Mouse (Mus musculus) splenic B cell, adult 2 months (primary cell): ENCODE results near the gene Ppm1b.

Source experiments
- DNase-seq: peaks from one replicate; pipeline ENCODE4 v3.0.0-alpha.2; 2011; ENCODE audit warnings: low read depth, low spot score
- H3K27me3 ChIP-seq: 2 replicates; pipeline ENCODE4 v1.6.1; 2012; ENCODE audit warnings: mild to moderate bottlenecking, low read length, moderate library complexity, mixed read lengths; ENCODE audit not compliant: control insufficient read depth, poor library complexity, insufficient read depth, severe bottlenecking
- H3K36me3 ChIP-seq: 2 replicates; pipeline ENCODE4 v1.6.1; 2012; ENCODE audit warnings: mild to moderate bottlenecking, low read length, moderate library complexity, mixed read lengths; ENCODE audit not compliant: control insufficient read depth, poor library complexity, insufficient read depth, severe bottlenecking

Ppm1b gene

DNA sequence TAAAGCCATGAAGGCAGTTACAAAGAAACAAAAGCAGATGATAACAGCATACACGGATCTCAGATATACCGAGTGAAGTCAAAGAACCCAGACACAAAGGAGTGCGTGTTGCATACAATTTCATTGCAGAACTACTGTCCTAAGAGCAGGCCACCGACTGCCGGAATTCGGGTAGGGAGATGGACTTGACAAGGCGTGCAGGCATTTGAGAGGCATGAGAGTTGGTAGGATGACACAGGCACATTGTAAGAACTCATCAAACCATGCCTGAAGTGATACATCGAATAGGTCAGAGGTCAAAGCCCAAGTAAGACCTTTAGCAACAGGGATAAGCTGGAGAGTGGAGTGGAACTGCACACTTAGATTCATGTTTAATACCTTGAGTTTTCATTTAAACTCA lies 13.4 kb downstream of the Ppm1b start:
- Histone ChIP-seq H3K36me3 (peaks cover 2% of the 10 kb centered on the region; the same call in 1 of the 2 replicates), H3K27me3 (no peaks in the 10 kb centered on the region)
- DNase-seq: no peak

DNA sequence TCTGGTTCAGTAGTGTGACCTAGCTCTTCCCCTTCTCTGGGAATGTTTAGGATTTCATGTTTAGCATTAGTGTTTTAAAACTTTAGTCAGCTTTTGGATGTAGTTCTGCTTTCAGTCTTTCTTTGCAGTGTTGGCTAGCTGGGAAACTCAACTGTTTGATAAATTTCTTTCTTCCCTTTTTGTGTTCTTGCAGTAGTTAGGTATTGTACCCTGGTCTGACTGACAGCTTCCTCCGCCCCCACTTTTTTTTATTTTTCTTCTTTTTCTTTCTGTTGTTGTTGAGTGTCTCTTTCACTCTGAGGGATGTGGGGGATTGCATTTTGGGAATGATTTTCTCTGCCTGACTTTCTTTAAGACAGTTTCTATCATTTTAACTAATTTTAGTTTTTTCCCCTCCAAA lies 25.2 kb downstream of the Ppm1b start:
- no peaks in the 10 kb centered on the region for H3K27me3 ChIP-seq
- H3K36me3 ChIP-seq: no peaks in the 10 kb centered on the region
- DNase-seq: peak; percentile 36

- no peak for DNase-seq
- Histone ChIP-seq H3K36me3 (no peaks in the 10 kb centered on the region), H3K27me3 (no peaks in the 10 kb centered on the region)
Measured at GRCm38 (mm10) chr17:84982735-84983134, 26.2 kb downstream of the Ppm1b start.

DNA sequence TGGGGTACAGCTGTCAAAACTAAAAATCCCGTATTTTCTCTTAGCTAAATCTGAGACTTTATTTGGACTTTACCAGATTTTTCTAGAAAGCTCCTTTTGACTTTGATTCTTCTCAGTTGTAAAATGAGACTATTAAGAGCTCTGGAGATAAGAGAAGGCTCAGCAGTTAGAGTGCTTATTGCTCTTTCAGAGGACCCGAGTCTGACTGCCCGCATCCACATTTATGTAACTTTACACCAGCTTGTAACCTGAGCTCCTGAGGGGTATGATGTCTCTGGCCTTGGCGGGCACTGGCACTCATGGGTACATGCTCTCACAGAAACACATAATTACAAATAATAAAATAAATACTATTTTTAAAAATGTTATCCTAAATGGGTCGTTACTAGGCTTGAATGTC lies 29.8 kb downstream of the Ppm1b start:
- Histone ChIP-seq H3K36me3 (no peaks in the 10 kb centered on the region), H3K27me3 (no peaks in the 10 kb centered on the region)
- DNase-seq: no peak

GRCm38 (mm10) chr17:84987834-84988410 lies 31.4 kb downstream of the Ppm1b start:
- no peaks in the 10 kb centered on the region for H3K27me3 ChIP-seq
- DNase-seq: no peak

DNA sequence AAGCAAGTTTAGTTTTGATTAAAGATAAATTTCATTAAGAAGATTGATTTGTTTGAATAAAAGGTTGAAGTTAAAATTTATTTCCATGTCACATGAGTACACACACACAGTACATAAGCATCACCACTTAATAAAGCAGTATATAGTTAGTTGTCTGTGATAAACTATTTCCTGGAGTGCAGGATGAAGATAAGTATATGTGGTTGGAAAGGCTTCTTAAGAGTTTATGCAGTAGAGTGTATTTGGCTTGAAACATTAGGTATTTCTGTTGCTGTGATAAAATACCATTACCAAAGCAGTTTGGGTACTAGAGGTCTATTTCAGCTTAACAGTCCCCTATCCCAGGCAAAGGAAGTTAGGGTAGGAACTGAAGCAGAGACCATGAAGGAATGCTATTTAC lies 32.0 kb downstream of the Ppm1b start:
- Histone ChIP-seq H3K36me3 (no peaks in the 10 kb centered on the region), H3K27me3 (no peaks in the 10 kb centered on the region)
- no peak for DNase-seq

More at GRCm38 (mm10) chr17:84987834-84988410, 31.4 kb downstream of the Ppm1b start:
- no peaks in the 10 kb centered on the region for H3K36me3 ChIP-seq

DNA sequence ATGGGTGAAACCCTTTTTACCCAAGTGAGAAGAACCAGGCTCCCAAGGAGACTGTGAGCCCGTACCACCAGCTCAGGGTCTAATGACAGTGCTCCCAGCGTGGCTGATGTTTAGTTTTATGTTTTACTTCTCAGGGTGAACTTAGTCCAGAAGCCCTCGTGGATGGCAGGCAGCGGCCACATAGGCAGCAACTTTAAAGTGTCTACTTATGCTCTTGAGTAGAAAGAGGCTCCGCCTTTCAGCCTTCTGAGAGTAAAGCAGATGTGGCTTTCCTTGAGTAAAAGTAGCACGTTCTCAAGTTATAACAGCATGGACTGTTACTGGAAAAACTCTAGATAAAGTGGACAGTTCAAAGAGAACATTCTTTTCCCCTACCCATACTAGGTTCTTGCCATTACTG lies 39.3 kb downstream of the Ppm1b start:
- no peaks in the 10 kb centered on the region for H3K36me3 ChIP-seq
- H3K27me3 ChIP-seq: no peaks in the 10 kb centered on the region
- no peak for DNase-seq

- H3K36me3 ChIP-seq: no peaks in the 10 kb centered on the region
- no peaks in the 10 kb centered on the region for H3K27me3 ChIP-seq
- DNase-seq: peak; percentile 22
Measured at GRCm38 (mm10) chr17:84997639-84998038, 41.1 kb downstream of the Ppm1b start.

DNA sequence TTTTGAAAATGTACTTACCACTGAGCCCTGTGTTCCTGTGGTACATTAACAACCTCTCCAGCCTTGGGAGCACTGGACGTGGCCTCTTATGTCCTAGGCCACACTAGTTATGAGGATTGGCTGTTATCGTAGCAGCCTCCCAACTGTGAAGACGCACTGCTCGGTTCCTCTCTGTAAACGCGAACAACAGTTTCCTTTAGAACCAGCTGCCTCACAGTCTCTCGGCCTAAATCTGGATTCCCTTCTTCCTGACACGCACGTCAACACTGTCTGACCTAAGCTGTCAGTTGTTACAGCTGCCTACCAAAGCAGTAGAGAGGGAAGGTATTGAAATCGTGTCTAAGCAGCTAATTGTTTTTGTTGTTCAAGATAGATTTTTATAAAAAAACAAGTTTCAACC lies 43.1 kb downstream of the Ppm1b start:
- H3K27me3 ChIP-seq: no peaks in the 10 kb centered on the region
- peaks cover 3% of the 10 kb centered on the region; the same call in 1 of the 2 replicates for H3K36me3 ChIP-seq
- peak; percentile 37 for DNase-seq

DNA sequence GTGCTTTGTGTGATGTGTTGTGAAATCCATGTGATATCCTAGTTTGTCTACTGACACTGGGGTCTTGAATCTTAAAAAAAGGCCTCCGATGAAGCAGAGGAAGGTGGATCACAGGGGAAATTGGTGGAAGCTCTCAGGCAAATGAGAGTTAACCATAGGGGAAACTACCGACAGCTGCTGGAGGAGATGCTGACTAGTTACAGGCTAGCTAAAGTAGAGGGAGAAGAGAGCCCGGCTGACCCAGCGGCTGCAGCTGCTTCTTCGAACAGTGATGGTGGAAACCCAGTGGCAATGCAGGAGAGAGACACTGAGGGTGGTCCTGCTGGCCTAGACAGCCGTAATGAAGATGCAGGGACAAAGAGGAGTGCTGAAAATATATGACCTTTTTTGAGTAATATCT lies 56.9 kb downstream of the Ppm1b start:
- DNase-seq: no peak
- no peaks in the 10 kb centered on the region; the same call in 1 of the 2 replicates for H3K36me3 ChIP-seq
- no peaks in the 10 kb centered on the region for H3K27me3 ChIP-seq

DNA sequence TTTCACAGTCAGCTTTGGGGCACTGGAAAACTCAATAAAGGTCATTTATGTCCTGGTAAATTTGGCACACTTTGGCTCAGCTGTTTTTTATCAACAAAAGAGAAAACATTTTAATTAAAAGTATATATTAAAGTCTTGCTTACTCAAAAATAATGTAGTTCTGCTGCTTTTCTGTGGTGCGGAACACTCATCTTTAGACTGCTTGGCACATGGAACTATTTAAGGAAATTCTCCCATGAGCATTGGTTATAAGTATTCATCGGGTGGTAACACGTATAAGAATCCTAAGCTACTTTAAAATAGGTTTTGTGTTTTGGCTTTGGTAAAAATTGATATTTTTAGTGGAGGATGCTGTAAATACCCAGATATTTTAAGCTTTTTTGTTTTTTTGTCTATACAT lies 58.1 kb downstream of the Ppm1b start:
- Histone ChIP-seq H3K36me3 (no peaks in the 10 kb centered on the region; the same call in 1 of the 2 replicates), H3K27me3 (no peaks in the 10 kb centered on the region)
- no peak for DNase-seq

DNA sequence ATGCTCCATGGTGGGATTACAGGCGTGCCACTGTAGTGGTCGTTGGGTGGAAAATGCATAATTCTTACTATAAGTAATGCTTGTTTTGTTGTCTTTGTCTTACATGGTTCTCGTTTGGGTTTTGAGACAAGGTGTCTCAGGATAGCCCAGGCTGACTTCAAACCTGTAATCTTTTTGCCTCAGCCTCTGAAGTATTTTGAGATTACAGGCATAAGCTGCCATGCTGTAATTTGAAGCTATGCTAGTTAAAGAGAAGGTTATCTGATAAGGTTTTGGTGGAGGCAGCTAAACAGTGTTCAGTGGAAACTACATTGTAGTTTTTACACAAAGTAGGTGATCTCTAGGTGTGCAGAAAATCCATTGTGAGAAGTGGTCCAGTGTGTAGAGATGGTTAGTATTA lies 61.8 kb downstream of the Ppm1b start:
- no peak for DNase-seq
- H3K36me3 ChIP-seq: no peaks in the 10 kb centered on the region
- H3K27me3 ChIP-seq: no peaks in the 10 kb centered on the region

- Histone ChIP-seq H3K27me3 (no peaks in the 10 kb centered on the region), H3K36me3 (no peaks in the 10 kb centered on the region)
- DNase-seq: peak; percentile 19
Measured at GRCm38 (mm10) chr17:85018794-85019193, 62.3 kb downstream of the Ppm1b start.

DNA sequence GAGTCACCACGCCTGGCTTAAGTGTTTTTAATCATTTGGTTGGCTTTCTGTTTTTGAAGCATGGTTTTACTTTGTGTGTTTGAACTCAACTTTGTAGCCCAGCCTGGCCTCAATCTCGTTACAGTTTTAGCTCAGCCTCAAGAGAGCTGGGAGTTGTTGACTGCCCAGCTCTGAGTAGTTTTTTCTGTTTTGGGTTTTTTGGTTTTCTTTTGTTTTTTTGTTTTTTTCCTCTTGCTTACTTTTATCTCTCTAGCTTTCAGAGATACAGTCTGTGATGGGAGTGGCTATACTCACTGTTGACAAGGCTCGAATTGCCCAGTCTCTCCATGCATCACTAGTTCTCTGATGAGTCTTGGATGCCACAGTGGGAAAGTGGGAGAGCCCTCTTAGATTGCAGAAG lies 63.8 kb downstream of the Ppm1b start:
- H3K36me3 ChIP-seq: no peaks in the 10 kb centered on the region
- H3K27me3 ChIP-seq: no peaks in the 10 kb centered on the region
- DNase-seq: no peak

DNA sequence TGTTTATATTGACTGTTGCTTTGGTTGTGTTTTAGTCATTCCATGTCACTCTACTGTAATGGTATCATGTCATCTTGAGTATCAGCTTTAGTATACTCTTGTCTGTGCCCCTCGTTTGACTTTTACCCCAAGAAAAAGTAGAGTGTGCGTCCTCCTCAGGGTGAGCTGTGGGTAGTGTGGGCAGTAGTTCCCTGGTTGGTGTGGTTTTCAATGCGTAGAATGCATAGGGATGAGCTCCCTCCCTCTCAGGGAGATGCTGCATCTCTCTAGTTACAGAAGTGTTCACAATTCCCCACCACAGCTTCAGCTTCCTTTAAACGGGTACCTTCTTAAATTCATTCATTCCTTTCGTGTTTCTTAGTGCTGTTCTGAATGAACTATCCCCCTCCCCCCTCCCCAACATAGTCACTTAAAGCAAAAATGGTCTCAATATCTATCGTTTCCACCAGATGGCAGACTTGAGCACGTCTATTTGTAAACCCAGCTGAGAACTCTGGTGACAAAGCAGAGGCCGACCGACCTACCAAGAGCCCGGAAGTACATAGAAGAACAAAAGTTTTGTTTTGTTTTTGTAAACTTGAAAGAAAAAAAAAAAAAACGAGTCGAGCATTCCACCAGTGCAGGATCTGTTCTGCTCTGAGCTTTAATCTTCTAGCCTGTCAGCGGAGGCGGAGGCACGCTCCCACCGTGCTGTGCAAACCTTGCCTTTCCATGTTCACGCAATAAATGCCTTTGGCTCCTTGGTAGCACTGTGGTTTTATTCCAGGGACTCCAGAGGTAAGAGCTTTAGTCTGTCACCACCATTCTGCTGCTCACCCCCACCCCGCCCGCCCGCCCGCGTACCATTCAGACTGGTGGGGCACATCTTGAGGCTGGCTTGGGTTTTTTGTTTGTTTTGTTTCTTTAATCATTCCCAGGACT lies 67.0 kb downstream of the Ppm1b start:
- peak; percentile 82 for DNase-seq
- Histone ChIP-seq H3K36me3 (no peaks in the 10 kb centered on the region), H3K27me3 (no peaks in the 10 kb centered on the region)
